Mouse (Mus musculus): ENCODE data around the gene Adgrb3. TPM values are rescaled to one million over a fixed set of nuclear protein-coding genes. Genes with fewer than 3 reads are reported as not detected.
"Not testable (repeated sequence)": the region's sequence is repeated elsewhere in the genome, so short reads cannot be mapped to it uniquely, and the experiment has no call there.

Gene Adgrb3
- polyA plus RNA-seq, 1 experiment from 2014 or later: 0.95 TPM

DNA sequence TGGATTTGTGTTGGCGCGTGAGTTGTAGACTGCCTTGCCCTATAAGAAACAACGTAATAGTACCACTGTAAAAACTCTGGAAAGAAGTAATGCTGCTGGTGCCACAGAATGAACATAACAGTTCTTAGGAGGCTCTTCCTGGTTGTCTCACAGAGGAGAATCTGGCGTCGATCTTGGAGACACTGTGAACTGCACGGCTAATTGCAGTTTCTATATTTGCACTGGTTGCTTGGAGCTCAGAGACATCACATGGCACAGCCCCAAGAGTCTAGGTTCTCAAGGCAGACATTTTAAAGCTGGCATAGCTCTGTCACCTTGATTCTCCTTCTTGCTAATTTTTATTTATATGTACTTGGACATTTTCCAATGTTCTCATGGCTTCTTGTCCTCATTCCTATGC, 769.3 kb downstream of the Adgrb3 start:
- no peak for DNase-seq (ENCODE audit: low spot score)

DNA sequence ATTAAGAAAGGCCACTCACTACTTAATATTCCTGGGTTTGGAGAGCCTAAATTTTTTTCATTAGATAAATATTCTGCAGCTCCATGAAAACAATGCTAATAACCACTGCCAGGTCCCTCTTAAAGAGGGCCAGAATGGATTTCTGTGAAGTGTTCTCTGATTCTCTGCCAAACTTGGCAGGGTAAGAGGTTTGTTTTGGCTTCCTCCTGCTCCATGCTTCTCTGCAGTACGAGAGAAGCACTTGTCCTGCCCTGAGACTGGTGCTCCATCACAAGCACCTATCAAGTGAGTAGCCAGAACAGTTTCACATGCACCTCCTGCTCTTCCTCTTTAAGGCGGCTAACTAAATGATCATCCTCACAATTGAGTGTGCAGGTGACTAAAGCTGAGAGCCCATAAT, 771.9 kb downstream of the Adgrb3 start:
- no peak overlapping the region for H3K9ac ChIP-seq (ENCODE audit: low read length)
- no peaks in the 10 kb centered on the region for H3K9me3 ChIP-seq (ENCODE audit: control insufficient read depth, low read length)
- ATAC-seq (ENCODE audit: insufficient number of reproducible peaks, low FRiP score, low TSS enrichment, low read depth) (no peak), DNase-seq (ENCODE audit: low spot score) (no peak)
- H3K4me1 ChIP-seq (ENCODE audit: control insufficient read depth, insufficient read depth, low read length): no peaks in the 10 kb centered on the region
- H3K4me2 ChIP-seq (ENCODE audit: low read depth, severe bottlenecking): no peak overlapping the region
- H3K36me3 ChIP-seq (ENCODE audit: control insufficient read depth, insufficient read depth, low read length): no peaks in the 10 kb centered on the region
- no peaks in the 10 kb centered on the region for H3K27me3 ChIP-seq (ENCODE audit: control insufficient read depth, insufficient read depth, low read length)
- WGBS: 67% methylated on average over 2 of the region's 2 CpGs
- no peak overlapping the region for H3K27ac ChIP-seq (replicated peaks; ENCODE audit: low read depth, low read length)
- H3K4me3 ChIP-seq (ENCODE audit: low read depth, low read length): no peak overlapping the region

More for the DNA sequence above, 769.3 kb downstream of the Adgrb3 start:
- H3K9ac ChIP-seq (ENCODE audit: low read length): no peak overlapping the region
- H3K4me3 ChIP-seq (ENCODE audit: low read depth, low read length): no peak overlapping the region
- H3K36me3 ChIP-seq (ENCODE audit: control insufficient read depth, insufficient read depth, low read length): no peaks in the 10 kb centered on the region
- no peaks in the 10 kb centered on the region for H3K4me1 ChIP-seq (ENCODE audit: control insufficient read depth, insufficient read depth, low read length)
- no peaks in the 10 kb centered on the region for H3K9me3 ChIP-seq (ENCODE audit: control insufficient read depth, low read length)
- no peak overlapping the region for H3K27ac ChIP-seq (replicated peaks; ENCODE audit: low read depth, low read length)
- no peak overlapping the region for H3K4me2 ChIP-seq (ENCODE audit: low read depth, severe bottlenecking)
- no peaks in the 10 kb centered on the region for H3K27me3 ChIP-seq (ENCODE audit: control insufficient read depth, insufficient read depth, low read length)
- ATAC-seq (ENCODE audit: insufficient number of reproducible peaks, low FRiP score, low TSS enrichment, low read depth): no peak
- WGBS: 92% methylated on average over 6 of the region's 6 CpGs

DNA sequence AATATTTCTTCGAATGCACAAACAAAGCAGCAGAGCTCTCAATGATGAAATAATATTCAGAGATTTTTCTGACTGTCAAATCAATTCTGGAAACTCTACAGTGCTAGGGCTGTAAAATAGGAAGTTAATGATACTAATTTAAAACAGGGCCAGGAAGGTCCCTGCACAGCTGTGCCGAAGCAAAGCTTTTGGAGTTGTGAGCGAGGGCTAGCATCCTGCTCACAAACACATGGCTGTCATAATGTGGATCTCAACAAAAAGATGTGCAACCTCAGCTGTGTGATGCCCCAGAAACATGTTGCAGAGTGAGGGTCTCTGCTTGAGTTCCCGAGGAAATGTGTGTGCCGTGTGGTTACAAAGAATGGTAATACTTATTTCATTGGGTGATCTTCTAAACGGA, 772.3 kb downstream of the Adgrb3 start:
- no peak overlapping the region for H3K4me2 ChIP-seq (ENCODE audit: low read depth, severe bottlenecking)
- no peaks in the 10 kb centered on the region for H3K9me3 ChIP-seq (ENCODE audit: control insufficient read depth, low read length)
- DNase-seq (ENCODE audit: low spot score): no peak
- H3K4me3 ChIP-seq (ENCODE audit: low read depth, low read length): no peak overlapping the region
- 78% methylated on average over 6 of the region's 6 CpGs for WGBS
- no peaks in the 10 kb centered on the region for H3K4me1 ChIP-seq (ENCODE audit: control insufficient read depth, insufficient read depth, low read length)
- no peak overlapping the region for H3K9ac ChIP-seq (ENCODE audit: low read length)
- no peak for ATAC-seq (ENCODE audit: insufficient number of reproducible peaks, low FRiP score, low TSS enrichment, low read depth)
- H3K27me3 ChIP-seq (ENCODE audit: control insufficient read depth, insufficient read depth, low read length): no peaks in the 10 kb centered on the region
- no peaks in the 10 kb centered on the region for H3K36me3 ChIP-seq (ENCODE audit: control insufficient read depth, insufficient read depth, low read length)
- H3K27ac ChIP-seq (replicated peaks; ENCODE audit: low read depth, low read length): no peak overlapping the region

DNA sequence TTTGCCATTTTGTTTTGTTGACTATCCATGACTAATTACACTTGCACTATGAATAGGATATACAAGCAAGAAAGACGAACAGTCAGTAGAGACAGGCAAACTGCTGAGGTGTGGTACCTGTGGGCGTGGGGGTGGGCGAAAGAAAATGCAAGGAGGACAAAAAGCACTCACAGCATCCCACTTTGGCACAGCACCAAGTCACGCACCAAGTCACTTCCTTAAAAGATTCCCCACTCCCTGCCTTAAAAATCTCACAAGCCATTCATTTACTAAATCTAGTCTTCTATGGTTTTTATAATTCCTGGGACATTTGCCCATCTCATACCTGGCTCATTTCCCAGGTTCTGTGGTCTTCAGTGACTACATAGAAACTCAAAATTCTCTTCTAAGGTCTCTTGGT, 787.4 kb downstream of the Adgrb3 start:
- H3K4me1 ChIP-seq (ENCODE audit: control insufficient read depth, insufficient read depth, low read length): no peaks in the 10 kb centered on the region
- DNase-seq (ENCODE audit: low spot score) (no peak), ATAC-seq (ENCODE audit: insufficient number of reproducible peaks, low FRiP score, low TSS enrichment, low read depth) (no peak)
- no peak overlapping the region for H3K27ac ChIP-seq (replicated peaks; ENCODE audit: low read depth, low read length)
- no peak overlapping the region for H3K4me2 ChIP-seq (ENCODE audit: low read depth, severe bottlenecking)
- H3K4me3 ChIP-seq (ENCODE audit: low read depth, low read length): no peak overlapping the region
- no peaks in the 10 kb centered on the region for H3K9me3 ChIP-seq (ENCODE audit: control insufficient read depth, low read length)
- H3K27me3 ChIP-seq (ENCODE audit: control insufficient read depth, insufficient read depth, low read length): no peaks in the 10 kb centered on the region
- H3K9ac ChIP-seq (ENCODE audit: low read length): no peak overlapping the region
- WGBS: 89% methylated on average over 4 of the region's 4 CpGs
- H3K36me3 ChIP-seq (ENCODE audit: control insufficient read depth, insufficient read depth, low read length): no peaks in the 10 kb centered on the region

DNA sequence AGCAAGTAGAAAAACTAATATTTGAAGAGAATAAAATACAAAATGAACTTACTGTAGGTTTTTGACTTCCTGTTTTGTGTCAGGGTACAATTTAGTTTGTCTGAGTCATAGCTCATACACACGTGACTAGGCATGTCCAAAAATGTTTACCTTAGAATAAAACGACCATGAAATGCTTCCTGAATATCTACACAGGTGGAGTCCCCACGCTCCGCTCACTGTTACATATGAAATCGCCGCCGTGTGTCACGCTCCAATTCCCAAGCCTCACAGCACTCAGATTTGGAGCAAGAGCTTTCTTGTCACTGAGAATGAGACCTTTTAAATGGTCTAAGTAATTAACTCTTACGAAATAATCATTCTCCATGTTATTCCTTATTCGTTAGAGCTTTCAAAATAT, 795.3 kb downstream of the Adgrb3 start:
- Histone ChIP-seq H3K4me1 (ENCODE audit: control insufficient read depth, insufficient read depth, low read length) (no peaks in the 10 kb centered on the region), H3K4me2 (ENCODE audit: low read depth, severe bottlenecking) (no peak overlapping the region), H3K4me3 (ENCODE audit: low read depth, low read length) (no peak overlapping the region), H3K36me3 (ENCODE audit: control insufficient read depth, insufficient read depth, low read length) (no peaks in the 10 kb centered on the region), H3K9ac (ENCODE audit: low read length) (no peak overlapping the region), H3K27me3 (ENCODE audit: control insufficient read depth, insufficient read depth, low read length) (no peaks in the 10 kb centered on the region), H3K27ac (replicated peaks; ENCODE audit: low read depth, low read length) (no peak overlapping the region), H3K9me3 (ENCODE audit: control insufficient read depth, low read length) (no peaks in the 10 kb centered on the region)
- ATAC-seq (ENCODE audit: insufficient number of reproducible peaks, low FRiP score, low TSS enrichment, low read depth) (no peak), DNase-seq (ENCODE audit: low spot score) (no peak)
- 89% methylated on average over 10 of the region's 10 CpGs for WGBS

DNA sequence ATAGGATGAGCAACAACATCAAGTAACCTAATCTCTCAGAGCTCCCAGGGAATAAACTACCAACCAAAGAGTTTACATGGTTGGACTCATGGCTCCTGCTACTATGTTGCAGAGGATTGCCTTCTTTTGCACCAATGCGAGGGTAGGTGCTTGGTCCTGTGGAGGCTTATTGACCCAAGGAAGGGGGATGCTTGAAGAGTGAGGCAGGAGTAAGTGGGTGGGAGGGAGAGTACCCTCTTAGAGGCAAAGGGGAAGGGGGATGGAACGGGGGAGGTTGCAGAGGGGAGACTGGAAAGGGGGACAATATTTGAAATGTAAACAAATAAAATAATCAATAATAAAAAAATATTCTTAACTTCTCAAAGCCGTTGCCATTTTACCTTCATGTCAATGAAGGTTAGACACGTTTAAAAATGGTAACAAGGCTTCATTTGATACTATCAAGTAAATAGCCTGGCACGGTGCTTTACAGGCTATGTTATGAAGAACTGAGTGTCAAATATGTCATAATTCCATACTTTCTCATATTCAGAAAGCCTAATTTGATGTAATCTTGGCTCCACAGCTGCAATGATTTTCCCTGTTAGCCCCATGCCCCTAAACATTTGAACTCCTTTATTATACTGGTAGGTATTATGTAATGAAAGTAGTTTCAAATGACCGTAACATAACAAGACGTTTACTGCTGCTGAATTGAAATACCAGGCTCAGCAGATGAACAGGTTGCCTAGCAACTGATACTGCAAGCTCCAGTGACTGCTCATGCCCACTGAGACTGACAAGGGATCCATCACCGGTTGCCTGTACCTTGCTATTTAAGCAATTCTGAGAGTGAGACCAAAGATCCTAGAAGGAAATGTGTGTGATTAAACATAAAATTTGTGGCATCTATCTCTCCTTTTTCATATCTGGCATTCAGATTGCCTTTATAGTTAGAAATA, 796.1 kb downstream of the Adgrb3 start:
- Histone ChIP-seq H3K4me2 (ENCODE audit: low read depth, severe bottlenecking) (no peak overlapping the region), H3K4me3 (ENCODE audit: low read depth, low read length) (no peak overlapping the region), H3K9me3 (ENCODE audit: control insufficient read depth, low read length) (no peaks in the 10 kb centered on the region), H3K36me3 (ENCODE audit: control insufficient read depth, insufficient read depth, low read length) (no peaks in the 10 kb centered on the region), H3K4me1 (ENCODE audit: control insufficient read depth, insufficient read depth, low read length) (no peaks in the 10 kb centered on the region), H3K27ac (replicated peaks; ENCODE audit: low read depth, low read length) (no peak overlapping the region), H3K27me3 (ENCODE audit: control insufficient read depth, insufficient read depth, low read length) (no peaks in the 10 kb centered on the region), H3K9ac (ENCODE audit: low read length) (no peak overlapping the region)
- no peak for DNase-seq (ENCODE audit: low spot score)
- ATAC-seq (ENCODE audit: insufficient number of reproducible peaks, low FRiP score, low TSS enrichment, low read depth): no peak
- WGBS: 72% methylated on average over 8 of the region's 8 CpGs

- Histone ChIP-seq H3K27me3 (ENCODE audit: control insufficient read depth, insufficient read depth, low read length) (no peaks in the 10 kb centered on the region), H3K27ac (replicated peaks; ENCODE audit: low read depth, low read length) (no peak overlapping the region), H3K4me2 (ENCODE audit: low read depth, severe bottlenecking) (no peak overlapping the region), H3K9me3 (ENCODE audit: control insufficient read depth, low read length) (no peaks in the 10 kb centered on the region), H3K4me3 (ENCODE audit: low read depth, low read length) (no peak overlapping the region), H3K4me1 (ENCODE audit: control insufficient read depth, insufficient read depth, low read length) (no peaks in the 10 kb centered on the region), H3K36me3 (ENCODE audit: control insufficient read depth, insufficient read depth, low read length) (no peaks in the 10 kb centered on the region), H3K9ac (ENCODE audit: low read length) (no peak overlapping the region)
- no peak for DNase-seq (ENCODE audit: low spot score)
- no peak for ATAC-seq (ENCODE audit: insufficient number of reproducible peaks, low FRiP score, low TSS enrichment, low read depth)
- 92% methylated on average over 3 of the region's 3 CpGs for WGBS
Measured at GRCm38 (mm10) chr1:25023156-25023555, 806.4 kb downstream of the Adgrb3 start.

GRCm38 (mm10) chr1:25017851-25018250, 811.7 kb downstream of the Adgrb3 start:
- H3K9me3 ChIP-seq (ENCODE audit: control insufficient read depth, low read length); H3K36me3 ChIP-seq (ENCODE audit: control insufficient read depth, insufficient read depth, low read length); H3K4me2 ChIP-seq (ENCODE audit: low read depth, severe bottlenecking); H3K27ac ChIP-seq (replicated peaks; ENCODE audit: low read depth, low read length); DNase-seq (ENCODE audit: low spot score); H3K27me3 ChIP-seq (ENCODE audit: control insufficient read depth, insufficient read depth, low read length); H3K4me1 ChIP-seq (ENCODE audit: control insufficient read depth, insufficient read depth, low read length); H3K4me3 ChIP-seq (ENCODE audit: low read depth, low read length); ATAC-seq (ENCODE audit: insufficient number of reproducible peaks, low FRiP score, low TSS enrichment, low read depth); H3K9ac ChIP-seq (ENCODE audit: low read length): not testable (repeated sequence)
- 97% methylated on average over 5 of the region's 8 CpGs for WGBS

Measured in limb, embryonic 11.5 days (tissue).